Mouse (Mus musculus): ENCODE results near the gene Pdxdc1.

DNA sequence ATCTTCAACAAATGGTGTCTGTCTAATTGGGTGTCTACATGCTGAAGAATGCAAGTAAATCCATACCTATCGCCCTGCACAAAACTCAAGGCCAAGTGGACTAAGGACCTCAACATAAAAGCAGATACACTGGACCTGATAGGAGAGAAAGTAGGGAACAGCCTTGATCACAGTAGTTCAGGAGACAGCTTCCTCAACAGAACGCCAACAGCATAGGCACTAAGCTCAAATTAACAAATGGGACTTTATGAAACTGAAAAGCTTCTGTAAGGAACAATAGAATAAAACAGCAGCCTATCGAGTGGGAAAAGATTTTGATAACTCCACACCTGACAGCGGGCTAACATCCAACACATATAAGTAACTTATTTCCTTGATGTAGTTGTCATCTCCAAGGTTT is 51.5 kb downstream of the Pdxdc1 start:
- no peak for TF ChIP-seq CTCF (IDR thresholded peaks at IDR 0.05; ENCODE audit: low read depth, low read length)
- no peak for TF ChIP-seq POLR2A (IDR thresholded peaks at IDR 0.05; ENCODE audit: borderline replicate concordance, low read depth, low read length)

Data from bone marrow macrophage, adult 2 months (primary cell).